Mouse (Mus musculus) left cerebral cortex, adult 2 months (tissue): ENCODE measurements around the gene Tjp3. TPM values are rescaled to one million over a fixed set of nuclear protein-coding genes. Genes with fewer than 3 reads are reported as not detected.
A peak's percentile ranks its signal among the peaks of the same experiment; 100 is the strongest.

Source experiments
- DNase-seq, 2 experiments: peaks; one replicate each; pipeline ENCODE4 v3.0.0; 2021 to 2022; ENCODE audit warnings: low spot score in 2 of 2, mixed read lengths in 1 of 2; ENCODE audit errors: extremely low spot score in 1 of 2
- H3K27ac ChIP-seq: fragments of 200-600 bp; 2 replicates; pipeline ENCODE4 v1.8.1; 2022
- H3K4me3 ChIP-seq: fragments of 200-600 bp; 2 replicates; pipeline ENCODE4 v1.8.1; 2022
- CTCF ChIP-seq: fragments of 200-600 bp; IDR thresholded peaks from 2 replicates; pipeline ENCODE4 v1.8.1; 2022; ENCODE audit warnings: antibody characterized with exemption, mild to moderate bottlenecking, moderate library complexity
- intact Hi-C: fragments of 180-260 bp; cut with DNase I; formaldehyde crosslinking; loops from one replicate; pipeline ENCODE4 v1.15.1; 2025
- total RNA-seq, 2 experiments: library from RNA; stranded (reverse); gene quantifications; 2 replicates each; pipeline ENCODE4 v1.2.3; 2021

Gene Tjp3
- total RNA-seq, 2 experiments from 2014 or later = 0.26 to 0.45 TPM

DNA sequence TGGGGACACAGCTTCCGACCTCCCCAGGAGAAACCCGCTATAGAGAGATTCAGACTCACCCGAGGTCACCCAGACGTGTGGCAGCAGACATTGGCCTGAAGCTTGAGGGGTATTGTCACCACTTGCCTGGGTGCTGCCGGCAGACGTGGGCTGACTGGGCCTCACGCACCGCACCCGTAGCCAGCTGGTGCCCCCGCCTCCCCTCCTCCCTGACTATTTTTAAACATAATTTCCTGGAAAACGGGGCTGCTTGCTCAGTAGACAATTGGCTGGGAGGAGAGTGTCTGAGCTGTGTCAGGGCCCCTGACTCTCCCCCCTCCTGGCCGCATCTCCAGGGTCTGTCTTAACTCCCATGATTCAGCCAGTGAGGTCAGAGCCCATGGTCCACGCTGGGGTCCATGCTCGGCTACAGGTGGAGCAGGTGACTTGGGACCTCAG is 11.4 kb upstream of the Tjp3 start:
- Histone ChIP-seq H3K27ac (peak overlapping the region; percentile 94), H3K4me3 (peak overlapping the region; percentile 41)
- TF ChIP-seq CTCF = no peak
- intact Hi-C loops = no loop called here
- peak; percentile 72 to 76 for DNase-seq

DNA sequence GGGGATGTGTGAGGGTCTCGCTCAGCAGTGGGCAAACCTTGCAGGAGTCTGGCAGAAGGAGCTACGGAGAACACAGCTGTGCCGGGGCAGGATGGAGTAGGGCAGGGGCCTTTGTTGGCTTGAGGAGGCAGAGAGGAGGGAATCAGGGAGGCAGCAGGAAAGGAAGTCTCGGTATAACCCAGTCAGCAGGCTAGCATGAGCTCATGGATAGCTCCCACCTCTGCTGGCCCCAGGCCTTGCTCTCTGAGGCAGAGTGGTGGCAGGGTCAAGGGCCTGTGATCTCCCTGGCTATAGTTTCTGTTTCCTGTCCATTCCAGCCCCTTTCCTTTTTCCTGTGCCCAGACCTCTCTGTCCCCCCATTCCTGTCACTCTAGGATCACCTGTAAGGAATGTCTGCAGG is 10.9 kb upstream of the Tjp3 start:
- peak overlapping the region; percentile 41 for H3K4me3 ChIP-seq
- intact Hi-C loops = no loop called here

DNA sequence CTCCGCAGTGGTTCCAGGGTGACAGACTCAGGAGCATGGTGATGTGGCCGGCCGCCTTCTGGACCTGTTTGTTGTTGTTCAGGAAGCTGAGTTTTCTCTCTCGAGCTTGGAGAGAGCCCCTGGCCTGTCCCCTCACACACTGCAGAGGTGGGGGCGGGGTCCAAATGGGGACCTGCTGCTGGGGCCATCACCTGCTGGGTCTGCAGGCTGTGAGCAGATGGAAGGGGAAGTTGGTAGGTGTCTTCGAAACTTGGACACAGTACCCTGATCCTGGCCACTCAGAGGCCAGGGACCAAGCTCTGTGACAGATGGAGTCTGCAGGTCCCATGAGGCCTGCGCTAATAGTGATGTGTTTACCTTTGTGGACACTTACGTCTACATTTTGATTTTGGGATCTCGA is 9.9 kb upstream of the Tjp3 start:
- no peak overlapping the region for H3K4me3 ChIP-seq
- peak overlapping the region; percentile 94; the same call in 1 of the 2 replicates for H3K27ac ChIP-seq
- TF ChIP-seq CTCF = no peak
- intact Hi-C loops = no loop called here
- DNase-seq = no peak

More for the DNA sequence above, 10.9 kb upstream of the Tjp3 start:
- peak overlapping the region; percentile 94 for H3K27ac ChIP-seq
- TF ChIP-seq CTCF = no peak
- no peak for DNase-seq

DNA sequence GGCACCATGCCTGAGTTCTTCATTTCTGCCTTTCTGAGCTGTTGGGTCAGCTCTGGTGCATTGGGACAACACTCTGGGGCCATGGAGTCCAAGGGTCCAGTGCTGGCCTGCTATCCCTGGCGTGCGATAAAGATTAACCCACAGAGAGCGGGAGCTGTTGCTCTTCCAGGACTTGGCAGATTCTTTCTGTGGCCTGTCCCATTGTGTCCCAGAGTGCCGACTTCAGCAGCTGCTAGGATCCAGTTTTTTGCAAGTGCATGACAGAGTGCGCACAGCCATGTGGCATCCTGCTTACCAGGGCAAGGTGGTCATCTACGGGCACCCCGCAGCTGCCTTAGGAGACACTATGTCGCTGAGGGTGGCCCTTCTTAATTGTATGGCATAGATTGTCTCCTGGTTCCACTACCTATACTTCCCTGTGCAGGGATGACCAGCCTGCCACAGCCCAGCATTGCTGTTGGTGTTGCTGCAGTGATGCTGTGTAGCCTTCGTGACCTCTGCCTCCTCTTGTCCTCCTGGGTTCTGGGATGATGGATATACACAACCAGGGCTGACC is 9.0 kb upstream of the Tjp3 start:
- Histone ChIP-seq H3K27ac (peak overlapping the region; percentile 98), H3K4me3 (no peak overlapping the region)
- TF ChIP-seq CTCF = no peak
- DNase-seq = no peak
- intact Hi-C loops = no loop called here

DNA sequence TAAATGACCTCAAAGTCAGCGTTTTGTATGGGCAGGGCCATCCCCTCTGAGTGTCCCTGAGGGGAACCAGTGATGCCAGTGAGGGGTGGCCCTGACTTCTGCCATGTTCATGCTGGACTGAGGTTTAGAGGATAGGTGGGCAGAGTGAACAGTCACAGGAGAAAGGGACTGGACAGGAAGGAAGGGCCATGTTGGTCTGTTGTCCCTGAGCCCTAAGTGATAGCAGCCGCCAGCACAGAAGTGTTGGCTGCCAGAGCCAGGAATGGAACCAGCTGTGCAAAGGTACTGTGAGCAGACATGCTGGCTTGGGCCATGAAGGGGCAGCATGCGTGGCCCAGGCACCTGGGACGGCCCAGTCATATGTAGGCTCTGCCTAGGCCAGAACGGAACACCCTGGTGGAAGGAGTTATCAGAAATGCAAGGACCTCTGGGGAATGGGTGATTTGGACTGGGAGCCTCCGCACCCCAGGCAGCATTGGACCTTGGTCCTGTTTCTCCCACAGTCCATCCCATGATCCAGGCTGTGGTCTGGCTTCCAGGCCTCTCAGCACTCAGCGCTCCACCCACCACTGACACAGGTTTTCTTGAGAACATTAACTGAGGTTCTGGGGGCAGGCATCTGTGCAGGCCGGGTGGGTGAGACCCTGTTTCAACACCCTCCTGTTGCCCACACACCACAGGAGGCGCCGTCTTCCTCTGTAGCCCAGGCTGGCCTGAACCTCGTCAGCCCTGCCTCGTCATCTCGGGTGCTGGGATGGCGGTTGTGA is 8.4 kb upstream of the Tjp3 start:
- intact Hi-C loops = no loop called here
- TF ChIP-seq CTCF = no peak
- Histone ChIP-seq H3K27ac (peak overlapping the region; percentile 98), H3K4me3 (no peak overlapping the region)
- DNase-seq = no peak

DNA sequence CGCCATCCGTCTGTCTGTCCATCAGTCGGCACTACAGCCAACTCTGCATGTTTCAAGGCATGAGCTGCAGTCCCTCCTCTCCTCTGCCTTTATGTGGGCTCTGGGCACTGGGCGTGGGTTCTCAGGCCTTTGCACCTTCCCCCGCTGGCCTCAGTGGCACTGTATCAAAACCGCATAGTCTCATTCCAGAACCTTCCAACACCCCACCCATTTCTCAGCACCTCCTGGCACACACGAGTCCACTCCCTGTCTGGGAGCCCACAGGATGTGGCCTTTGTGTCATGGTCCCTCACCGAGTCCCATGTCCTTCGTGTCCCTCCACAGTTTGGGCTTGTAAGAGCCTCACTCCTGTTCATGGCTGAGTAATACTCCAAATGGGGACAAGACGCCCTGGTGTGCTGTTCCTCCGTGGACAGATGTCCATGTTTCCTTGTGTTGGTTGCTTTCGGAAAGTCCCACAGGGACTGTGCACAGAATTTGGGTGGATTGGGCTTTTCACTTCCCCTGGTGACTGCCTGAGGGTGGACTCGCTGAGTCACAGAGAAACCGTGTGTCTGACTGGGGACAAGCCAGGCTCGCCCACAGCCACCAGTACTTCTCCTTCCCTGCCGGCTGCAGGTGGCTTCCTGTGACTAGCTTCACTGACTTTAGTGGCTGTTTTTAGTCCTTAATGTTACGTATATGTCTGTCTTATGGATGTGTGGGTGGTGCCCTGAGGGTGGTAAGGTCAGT is 7.2 kb upstream of the Tjp3 start:
- DNase-seq = peak; percentile 55 to 78
- intact Hi-C loops = no loop called here
- Histone ChIP-seq H3K4me3 (no peak overlapping the region), H3K27ac (peak overlapping the region; percentile 98)
- TF ChIP-seq CTCF = peak; percentile 24

DNA sequence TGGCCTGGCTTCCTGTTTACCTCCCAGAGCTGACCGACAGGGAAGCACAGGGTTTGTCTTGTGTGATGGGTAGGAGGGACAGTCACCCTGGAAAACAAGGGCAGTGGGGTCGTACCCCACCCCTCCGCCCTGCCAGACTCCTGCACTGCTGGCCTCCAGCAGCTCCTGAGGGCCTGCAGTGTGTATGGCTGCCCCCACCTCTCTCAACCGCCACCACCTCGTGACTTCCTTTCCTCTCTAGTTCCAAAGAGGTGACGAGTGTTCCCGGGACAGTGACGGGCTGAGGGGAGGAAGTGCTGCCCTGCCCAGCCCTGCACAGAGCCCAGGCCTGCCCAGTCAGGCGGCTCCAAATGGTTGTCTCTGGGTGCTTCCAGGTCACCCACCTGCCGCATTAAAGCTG is 6.5 kb upstream of the Tjp3 start:
- H3K4me3 ChIP-seq = no peak overlapping the region
- no peak for DNase-seq
- H3K27ac ChIP-seq = peak overlapping the region; percentile 98
- intact Hi-C loops = no loop called here
- TF ChIP-seq CTCF = no peak

DNA sequence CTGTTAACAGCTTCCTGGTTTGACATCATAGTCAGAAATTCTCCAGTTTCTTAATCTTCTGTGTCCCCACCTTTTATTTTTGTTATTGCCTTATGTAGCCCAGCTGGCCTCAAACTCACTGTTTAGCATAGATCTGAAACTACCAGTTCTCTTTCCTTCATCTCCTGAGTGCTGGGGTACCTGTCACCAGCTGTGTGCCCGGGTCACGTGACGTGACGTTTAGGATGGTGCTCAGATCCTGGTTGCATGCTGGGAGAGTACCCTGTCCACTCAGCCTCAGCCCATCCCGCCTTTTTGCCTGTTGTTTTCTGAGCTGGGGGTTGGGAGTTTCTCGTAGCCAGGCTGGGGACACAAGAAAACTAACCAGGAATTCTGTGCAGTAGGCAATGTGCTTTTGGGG is 5.9 kb upstream of the Tjp3 start:
- Histone ChIP-seq H3K4me3 (no peak overlapping the region), H3K27ac (peak overlapping the region; percentile 98)
- TF ChIP-seq CTCF = no peak
- no peak for DNase-seq
- intact Hi-C loops = no loop called here

DNA sequence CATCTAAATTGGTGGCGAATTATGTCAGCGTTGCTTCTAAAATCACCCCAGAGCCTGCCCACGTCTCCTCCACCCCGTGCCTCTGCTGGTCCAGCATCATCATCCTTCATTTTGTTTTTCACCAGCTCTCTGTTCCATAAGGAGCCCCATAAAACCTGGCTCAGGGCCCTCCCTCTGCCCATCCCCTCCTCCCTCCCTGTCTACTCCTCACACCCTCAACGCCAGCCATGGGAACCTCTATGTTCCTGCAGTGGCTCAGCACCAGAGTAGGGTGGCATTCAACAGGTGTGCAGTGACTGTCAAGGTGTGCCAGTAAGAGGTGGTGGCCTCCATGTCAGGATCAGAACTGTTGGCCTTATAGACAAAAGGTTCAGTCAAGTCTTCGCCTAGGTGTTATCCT is 3.8 kb upstream of the Tjp3 start:
- TF ChIP-seq CTCF = no peak
- peak in 1 of 2 experiments; percentile 56 for DNase-seq
- Histone ChIP-seq H3K4me3 (peak overlapping the region; percentile 96), H3K27ac (peak overlapping the region; percentile 98)
- intact Hi-C loops = no loop called here

DNA sequence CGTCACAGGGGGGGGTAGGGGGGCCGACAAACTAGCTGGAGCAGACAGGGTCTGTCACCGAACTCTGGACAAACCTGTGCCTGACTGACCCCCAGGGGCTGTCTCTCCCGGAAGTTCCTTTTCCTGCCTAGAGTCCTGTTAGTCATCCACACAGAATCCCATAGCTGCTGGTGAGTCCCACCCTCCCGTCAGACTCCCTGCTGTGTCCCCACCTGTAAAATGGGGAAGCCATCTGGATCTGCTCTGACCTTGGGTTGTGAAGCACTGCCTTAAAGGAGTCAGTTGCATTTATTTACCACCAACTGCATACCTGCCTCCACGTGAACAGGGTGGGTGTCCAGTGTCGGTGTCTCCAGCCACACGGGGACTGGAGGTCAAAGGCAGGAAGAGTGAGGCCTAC is 3.1 kb upstream of the Tjp3 start:
- intact Hi-C loops = no loop called here
- peak overlapping the region; percentile 96 for H3K4me3 ChIP-seq
- DNase-seq = no peak
- no peak for TF ChIP-seq CTCF
- peak overlapping the region; percentile 98 for H3K27ac ChIP-seq

DNA sequence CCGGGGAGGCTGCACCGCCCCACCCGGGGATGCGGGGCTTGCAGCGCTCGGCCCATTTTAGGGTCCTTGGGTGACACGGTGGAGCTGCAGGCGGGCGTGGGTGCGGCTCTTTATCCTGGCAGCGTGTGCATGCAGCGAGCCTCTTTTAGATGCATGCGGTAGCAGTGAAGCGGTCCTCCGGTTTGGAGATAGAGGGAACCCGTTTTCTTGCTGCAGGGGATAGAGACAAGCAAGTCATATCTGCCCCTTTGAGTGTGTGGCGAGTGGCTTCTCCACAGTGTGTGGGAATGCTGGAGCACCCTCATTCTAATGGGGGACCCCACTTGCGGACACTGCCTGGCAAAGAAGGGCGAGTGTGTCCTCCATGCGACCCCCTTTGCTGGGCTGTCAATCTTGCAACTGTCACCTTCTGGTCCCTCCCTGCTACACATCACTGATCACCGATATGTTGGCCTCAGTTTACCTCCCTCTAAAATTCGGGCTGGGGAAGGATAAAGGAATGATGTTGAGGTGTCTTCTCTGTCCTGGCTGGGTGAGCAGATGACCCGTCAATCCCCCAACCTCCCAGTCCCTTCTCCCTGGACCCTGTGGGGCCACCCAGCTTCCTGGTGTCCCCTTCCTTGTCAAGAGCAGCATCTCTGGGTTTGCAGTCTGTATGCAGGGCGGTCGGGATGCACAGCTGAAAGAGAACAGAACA is 2.1 kb upstream of the Tjp3 start:
- intact Hi-C loops = no loop called here
- DNase-seq = no peak
- Histone ChIP-seq H3K4me3 (peak overlapping the region; percentile 96), H3K27ac (peak overlapping the region; percentile 98)
- TF ChIP-seq CTCF = no peak
